Mouse (Mus musculus) kidney, postnatal 25 days (tissue): ENCODE data around the gene Trpt1.

ENCODE experiments used
- DNase-seq, 2 experiments: peaks; one replicate each; pipeline ENCODE4 v3.0.0; 2021; ENCODE audit warnings: mixed read lengths in 2 of 2

Gene Trpt1

DNA sequence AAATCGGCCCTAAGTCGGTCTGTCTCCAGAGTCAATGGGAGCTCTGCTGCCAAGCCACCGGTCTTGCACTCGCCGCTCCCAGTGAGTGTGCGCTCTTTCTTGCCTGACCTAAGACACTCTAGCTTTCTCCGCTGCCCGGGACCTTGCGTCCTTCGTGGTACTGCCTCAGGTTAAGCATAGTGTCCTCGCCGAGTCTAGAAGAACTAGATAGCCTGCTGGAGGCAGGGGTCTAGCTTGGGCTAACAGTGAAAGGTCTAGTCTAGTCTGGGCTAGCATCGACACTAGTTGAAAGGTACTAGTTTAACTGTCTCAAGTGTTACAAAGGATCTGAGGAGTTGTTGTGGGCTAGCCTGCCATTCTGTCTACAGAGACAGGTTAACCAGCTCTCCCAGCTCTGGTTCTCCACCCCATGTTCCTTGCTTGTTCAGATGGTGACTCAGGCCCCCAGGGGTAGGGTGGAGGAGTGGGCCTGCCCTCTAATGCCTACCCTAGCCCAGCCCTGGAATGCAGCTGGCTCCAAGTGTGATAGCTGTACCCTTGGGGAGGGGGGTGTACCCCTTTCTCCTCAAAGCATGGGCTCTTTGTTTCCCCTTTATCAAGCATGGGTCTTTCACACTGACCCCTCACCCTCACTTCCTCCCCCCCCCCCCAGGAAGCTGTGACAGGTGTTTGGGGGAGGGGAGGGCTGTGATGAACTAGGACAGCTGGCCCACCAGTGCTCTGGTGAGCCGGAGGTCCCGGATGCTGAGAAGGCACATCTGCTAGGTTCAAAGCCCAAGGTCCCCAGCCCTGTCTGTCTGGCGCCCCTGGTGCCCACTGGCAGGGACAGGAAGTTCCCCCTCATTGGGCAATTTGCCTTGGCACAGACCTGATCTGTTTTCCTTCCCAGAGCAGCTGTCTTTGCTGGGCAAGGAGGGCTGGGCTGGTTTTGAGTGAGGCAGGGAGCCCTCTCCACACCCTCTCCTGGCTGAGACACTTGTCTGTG is 20.1 kb upstream of the Trpt1 start, which contains the start of gene Plcb3:
Gene Plcb3 (minus strand): TSS at position 934 of the 985 bp plus-strand sequence.
- peak; percentile 51 to 84 for DNase-seq

DNA sequence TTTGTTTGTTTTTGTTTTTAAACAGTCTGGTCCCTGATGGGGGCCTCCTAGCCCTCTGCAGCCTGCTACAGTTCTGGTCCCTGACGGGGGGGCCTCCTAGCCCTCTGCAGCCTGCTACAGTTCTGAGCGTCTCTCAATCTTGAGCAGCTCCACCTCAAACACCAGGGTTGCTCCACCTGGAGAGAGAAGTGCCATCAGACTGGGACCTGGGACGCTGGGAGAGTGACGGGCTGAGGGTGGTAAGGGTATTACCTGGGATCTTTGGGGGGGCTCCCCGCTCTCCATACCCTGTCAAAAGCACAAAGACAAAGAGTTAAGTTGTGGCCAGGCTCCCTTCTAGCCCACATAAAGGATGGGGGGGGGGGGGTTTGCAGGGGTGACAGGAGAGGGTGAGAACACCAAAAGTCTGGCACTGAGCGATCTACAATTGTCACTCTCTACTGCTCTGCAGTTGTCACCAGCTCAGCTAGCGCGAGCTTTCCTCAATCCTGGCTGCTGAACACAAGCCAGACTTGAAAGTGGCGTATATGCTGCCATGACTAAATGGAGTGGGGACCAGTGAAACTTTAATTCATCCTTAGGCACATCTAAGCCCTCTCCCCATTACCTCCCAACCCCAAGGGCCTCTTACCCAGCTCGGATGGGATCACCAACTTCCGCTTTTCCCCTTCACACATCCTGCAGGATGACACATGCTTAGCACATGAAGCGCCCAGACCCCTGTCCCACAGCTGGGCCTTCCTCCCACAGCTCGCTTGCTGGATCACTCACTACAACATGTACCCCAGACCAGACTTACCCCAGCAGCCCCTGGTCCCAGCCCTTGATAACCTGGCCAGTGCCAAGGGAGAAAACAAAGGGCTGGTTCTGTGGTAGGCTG is 17.9 kb upstream of the Trpt1 start:
- DNase-seq = no peak

DNA sequence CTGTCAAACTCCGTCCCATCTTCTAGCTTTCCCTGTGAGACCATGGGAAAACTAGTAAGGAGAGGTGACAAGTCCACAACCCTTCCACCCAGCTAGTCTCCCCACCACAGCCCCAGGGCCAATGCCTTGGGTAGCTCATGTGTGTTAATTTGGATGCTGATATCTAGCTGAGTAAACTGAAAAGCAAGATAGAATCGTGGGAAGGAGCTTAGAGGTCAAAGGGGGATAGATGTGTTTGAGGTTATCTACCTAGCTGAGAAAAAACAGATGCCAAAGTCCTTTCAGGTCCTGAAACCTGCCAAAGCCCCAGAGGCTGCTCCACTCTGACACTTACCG is 17.3 kb upstream of the Trpt1 start:
- no peak for DNase-seq

GRCm38 (mm10) chr19:6979001-6979479 is 16.9 kb upstream of the Trpt1 start:
- DNase-seq = no peak

DNA sequence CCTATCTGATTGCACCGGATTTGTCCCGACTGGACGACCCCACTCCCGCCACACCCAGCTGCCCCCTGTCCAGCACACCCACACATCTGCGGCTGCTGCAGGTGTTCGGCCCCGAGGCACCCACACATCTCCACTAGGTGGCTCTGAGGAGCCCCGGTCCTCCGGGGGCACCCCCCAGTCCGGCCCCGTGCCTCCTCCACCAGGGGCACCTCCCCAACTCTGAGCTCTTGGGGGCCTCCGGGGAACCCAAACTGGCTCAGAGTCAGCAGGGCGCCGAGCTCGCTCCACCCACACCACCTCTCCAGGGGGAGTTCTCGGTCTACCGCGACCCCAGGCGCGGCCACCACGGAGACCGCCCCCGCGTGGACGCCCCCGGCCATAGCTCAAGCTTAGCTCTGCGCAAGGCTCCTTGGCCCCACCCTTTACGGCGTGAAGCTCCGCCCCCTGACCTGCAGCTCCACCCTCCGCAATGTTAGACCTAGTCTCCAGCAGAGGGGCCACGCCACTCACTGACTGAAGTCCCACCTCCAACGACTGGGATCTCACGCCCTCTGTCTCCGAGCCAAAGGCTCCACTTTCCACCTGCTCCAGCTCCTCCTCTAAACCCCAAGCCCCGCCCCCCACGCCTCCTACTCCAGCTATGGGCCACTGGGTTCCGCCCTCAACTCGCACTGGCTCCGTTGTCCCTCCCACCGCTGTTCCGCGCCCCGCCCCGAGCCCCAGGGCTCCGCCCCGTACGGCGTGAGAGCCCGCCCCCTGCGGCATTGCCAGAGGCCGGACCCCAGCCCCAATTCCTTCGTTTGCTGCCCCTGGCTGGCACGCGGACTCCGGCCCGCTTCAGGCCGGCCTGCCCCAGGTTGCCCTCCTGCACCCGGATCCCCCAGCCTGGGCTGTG is 16.2 kb upstream of the Trpt1 start:
- DNase-seq = peak; percentile 100

GRCm38 (mm10) chr19:6980381-6981093 is 15.4 kb upstream of the Trpt1 start, which contains the start of gene Fkbp2:
Fkbp2 (minus strand) TSS chr19:6980501.
- DNase-seq = peak; percentile 99

- no peak for DNase-seq
These were observed 14.5 kb upstream of the Trpt1 start for GRCm38 (mm10) chr19:6981465-6981864.

GRCm38 (mm10) chr19:6983621-6984020 is 12.3 kb upstream of the Trpt1 start:
- DNase-seq = no peak

- DNase-seq = no peak
These were observed 10.6 kb upstream of the Trpt1 start for GRCm38 (mm10) chr19:6985300-6985699.

DNA sequence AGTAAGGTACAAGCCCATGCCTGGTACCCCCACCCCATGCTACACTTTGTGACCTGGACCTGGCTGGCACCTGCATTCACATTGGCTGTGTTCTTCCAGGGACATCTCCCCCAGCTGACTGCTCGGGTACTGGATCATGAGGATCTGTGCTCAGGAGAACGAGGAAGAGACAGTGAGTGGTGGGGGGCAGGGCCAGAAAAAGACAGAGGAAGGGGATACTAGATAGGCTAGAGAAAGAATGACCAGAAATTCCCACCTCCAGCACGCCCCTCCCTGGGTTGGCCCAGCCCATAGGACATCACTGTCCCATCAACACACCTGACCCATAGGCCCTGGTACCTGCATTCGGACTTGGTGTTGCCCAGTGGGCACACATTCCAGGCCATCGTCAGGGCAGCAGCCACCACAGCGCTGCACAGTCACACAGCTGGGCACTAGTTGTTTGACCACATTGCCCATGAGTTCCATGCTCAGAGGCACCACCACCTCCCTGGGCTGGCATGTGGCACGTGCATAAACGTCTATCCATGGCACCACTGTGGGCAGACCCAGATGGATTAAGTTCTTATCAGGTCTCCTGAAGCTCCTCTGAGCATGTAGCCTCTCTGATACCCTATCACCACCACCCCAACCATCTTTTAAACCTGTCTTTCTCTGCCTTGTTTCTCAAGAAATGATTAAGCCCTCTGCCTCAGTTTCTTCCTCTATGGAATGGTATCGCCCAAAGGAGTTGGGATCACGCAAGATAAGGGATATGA is 9.8 kb upstream of the Trpt1 start:
- no peak for DNase-seq

GRCm38 (mm10) chr19:6987061-6987903 is 8.6 kb upstream of the Trpt1 start, which contains the start of gene Vegfb:
Vegfb (minus strand) TSS chr19:6987651.
- peak in 1 of 2 experiments; percentile 74 for DNase-seq

DNA sequence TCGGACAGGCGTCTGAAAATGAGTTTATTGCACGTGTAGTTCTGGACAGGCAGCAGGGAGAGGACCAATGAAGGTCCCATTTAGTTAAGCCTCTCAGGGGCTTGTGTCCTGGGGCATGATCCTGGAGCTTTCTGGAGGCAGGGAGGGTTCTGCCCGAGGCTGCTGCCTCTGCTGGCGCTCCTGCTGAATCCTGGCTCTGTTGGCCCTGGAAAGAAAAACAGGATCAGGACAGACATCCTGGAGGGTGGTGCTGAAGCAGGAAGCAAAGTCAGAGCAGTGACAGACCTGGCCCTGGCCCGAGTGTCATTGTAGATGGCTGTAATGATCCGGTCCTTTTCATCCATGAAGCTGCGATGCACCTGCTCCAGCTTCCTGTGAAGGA is 8.0 kb upstream of the Trpt1 start:
- DNase-seq = no peak

DNA sequence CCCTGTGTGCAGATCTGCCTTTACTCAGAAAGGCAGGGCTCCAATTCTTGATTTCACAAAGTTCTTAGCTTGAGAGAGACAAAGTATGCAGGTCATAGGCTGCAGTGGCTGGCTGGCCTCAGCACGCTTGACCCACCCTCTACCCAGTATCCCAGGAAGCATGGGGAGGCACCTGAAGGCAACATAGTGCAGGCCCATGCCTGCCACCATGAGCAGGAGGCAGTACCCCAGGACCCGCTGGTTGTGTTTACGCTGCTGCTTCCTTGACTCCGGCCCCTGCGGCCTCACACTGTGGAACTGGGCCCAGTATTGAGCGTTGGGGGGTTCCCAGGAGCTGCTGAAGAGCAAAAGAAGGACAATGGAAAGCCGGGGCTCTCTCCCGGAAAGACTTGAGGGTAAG is 6.7 kb upstream of the Trpt1 start:
- DNase-seq = no peak

DNA sequence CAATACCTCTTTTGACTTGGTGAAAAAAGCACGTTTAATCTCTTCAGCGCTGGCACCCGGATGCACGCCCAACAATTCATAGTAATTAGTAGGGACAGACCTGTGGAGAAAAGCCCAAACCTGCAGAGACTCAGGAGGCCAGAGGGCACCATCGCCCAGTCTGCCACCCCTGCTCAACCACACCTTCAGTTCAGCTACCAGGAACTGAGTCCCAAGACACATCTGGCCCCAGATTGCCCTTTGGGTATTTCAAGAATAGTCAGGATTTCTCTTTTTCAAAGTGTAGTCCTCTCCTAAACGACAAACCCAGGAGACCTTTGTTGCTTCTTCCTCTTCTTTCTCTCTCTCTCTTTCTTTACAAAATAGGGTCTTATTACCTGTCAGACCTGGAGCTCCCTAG is 5.2 kb upstream of the Trpt1 start:
- DNase-seq = peak in 1 of 2 experiments; percentile 33

DNA sequence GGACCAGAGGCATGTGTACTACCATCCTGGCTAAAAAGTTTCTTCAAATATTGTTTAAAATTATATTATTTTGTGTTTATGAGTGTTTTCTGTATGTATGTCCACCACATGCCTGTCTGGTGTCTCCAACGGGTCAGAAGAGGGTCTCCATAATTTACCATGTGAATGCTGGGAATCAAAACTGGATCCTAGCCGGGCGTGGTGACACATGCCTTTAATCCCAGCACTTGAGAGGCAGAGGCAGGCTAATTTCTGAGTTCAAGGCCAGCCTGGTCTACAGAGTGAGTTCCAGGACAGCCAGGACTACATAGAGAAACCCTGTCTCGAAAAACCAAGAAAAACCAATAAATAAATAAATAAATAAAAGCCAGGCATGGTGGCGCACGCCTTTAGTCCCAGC is 4.8 kb upstream of the Trpt1 start:
- peak in 1 of 2 experiments; percentile 26 for DNase-seq

DNA sequence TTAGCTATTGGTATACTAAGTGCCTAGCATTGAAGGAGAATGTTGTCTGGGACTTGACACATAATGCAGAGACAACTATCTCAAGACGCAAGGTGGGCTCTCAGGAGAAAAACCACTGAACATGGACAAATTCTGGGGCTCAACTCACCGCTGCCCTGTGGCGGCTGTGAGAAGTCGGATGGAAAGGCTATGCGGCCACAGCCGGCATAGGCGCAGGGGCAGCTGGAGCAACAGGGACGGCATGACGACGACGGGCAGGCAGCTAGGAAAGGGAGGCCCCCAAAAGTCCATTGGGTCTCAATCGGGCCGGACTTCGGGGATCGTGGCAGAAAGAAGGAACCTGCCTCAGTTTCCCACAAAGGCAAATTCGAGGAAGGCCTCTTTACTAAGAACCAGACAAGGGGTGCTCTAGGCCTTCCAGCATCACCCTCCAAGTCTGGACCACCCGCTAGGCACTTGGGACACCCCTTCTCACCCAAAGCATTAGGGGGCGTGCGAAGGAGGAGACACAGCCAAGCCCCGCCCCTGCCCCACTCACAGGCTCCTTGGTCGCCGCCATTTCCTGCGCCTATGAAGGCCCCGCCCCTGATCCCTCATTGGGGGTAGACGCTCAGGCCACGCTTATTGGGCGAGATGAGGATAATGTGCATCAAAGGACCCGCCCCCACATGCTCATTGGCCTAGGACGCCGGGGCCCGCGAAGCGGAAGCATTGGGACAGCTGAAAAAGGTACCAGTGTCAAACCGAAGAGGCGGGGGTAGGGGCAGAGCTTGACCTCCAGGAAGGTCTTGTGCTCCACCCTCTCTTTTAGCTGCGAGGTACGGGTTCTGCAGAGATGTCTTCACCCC is 3.7 kb upstream of the Trpt1 start, which contains the start of gene Dnajc4:
Gene Dnajc4 (minus strand): TSS at position 562 of the 848 bp plus-strand sequence.
- peak in 1 of 2 experiments; percentile 98 for DNase-seq

- peak in 1 of 2 experiments; percentile 39 for DNase-seq
These were observed 2.7 kb upstream of the Trpt1 start for GRCm38 (mm10) chr19:6993011-6993770.

GRCm38 (mm10) chr19:6994002-6994401 is 1.9 kb upstream of the Trpt1 start:
- peak in 1 of 2 experiments; percentile 20 for DNase-seq
